Mouse (Mus musculus) T-cell, adult 2 months (primary cell): Measurements from ENCODE around the gene Reck.

Experiments
- DNase-seq: peaks from one replicate; pipeline ENCODE4 v3.0.0; 2022; ENCODE audit warnings: low spot score

Gene Reck

DNA sequence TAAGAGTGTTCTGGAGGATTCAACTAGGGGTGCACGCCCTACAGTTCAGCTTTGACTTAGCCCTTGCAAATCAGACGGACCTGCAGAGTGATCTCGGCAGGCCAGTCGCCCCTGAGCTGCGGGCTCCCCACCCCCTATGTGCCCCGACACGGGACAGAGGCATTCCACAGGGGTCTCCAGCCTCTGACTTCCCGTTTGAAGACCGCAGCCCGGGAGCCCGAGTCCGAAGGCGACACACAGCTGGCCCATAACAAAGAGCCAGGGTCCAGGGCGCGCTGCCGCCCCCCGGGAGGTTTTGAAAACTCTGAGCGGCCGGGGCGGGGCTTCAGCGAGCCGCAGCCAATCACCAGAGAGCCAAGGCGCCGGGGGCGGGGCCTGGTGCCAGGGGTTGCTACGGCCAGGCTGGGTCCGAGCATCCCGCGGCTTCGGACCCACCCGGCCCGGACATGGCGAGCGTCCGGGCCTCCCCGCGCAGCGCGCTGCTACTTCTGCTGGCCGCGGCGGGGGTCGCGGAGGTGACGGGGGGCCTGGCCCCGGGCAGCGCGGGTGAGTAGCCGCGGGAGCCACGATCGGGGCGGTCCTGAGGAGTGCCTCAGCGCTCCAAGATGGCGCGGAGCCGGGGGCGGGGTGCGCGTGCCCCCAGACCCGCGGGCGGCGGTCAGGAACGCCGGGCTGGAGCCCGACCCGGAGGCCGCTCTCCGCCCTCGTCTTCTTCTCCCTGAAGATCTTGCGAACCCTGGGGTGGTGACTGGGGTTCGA, at the start of gene Reck:
Gene Reck, plus strand, starts transcription at position 371 of the 759 bp plus-strand sequence.
- DNase-seq: peak; percentile 52

GRCm38 (mm10) chr4:43828806-43829205, 46.5 kb upstream of the Reck start:
- no peak for DNase-seq

DNA sequence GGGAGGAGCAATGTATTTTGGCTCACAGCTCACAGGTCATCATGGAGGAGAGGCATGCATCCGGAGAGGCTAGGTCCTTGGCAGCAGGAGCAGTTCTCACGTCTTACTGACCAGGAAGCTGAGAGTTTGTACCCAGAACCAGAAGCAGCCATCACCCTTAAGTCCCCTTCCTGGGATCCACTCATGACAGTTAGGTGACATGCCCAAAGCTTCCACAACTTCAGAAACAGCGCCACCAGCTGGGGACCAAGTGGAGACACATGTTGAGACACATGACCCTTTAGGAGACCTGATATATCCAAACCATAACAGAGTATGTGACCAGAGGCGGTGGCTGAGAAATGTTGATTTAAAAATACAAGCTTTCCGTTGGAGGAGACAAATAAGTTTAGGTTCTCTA, 43.3 kb upstream of the Reck start:
- no peak for DNase-seq

GRCm38 (mm10) chr4:43833752-43834151, 41.6 kb upstream of the Reck start:
- no peak for DNase-seq

DNA sequence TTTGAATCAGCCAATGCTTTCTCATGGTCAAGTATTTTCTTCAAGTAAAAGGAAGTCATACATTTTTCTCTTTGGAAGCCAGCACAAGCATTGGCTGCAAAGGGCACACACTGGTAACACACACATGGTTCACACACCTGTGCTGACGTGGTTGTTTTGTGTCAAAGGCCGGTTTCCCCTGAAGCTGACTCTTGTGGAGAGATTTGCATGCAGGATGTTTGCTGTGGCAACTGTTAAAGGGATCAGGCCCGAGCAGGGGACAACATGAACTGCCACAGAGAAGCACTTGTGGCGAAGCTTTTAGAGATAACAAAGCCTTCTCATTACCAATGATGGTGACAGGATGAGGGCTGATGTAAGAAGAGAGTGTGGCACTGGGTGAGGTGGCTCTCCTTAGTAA, 40.6 kb upstream of the Reck start:
- peak; percentile 20 for DNase-seq

DNA sequence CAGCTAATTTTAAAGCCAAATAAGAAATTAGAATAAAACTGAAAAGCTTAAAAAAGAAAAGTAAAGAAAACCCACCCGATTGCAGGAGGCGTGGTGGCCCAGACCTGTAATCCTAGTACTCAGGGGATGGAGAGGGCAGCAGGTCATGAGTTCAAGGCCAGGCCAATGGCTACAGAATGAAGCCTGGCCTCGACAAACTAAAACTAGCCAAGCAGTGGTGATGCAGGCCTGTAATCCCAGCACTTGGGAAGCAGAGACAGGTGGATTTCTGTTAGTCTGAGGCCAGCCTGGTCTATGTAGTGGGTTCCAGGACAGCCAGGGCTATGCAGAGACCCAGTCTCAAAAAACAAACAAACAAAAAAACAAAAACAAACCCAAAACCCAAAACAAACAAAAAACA, 37.0 kb upstream of the Reck start:
- no peak for DNase-seq

DNA sequence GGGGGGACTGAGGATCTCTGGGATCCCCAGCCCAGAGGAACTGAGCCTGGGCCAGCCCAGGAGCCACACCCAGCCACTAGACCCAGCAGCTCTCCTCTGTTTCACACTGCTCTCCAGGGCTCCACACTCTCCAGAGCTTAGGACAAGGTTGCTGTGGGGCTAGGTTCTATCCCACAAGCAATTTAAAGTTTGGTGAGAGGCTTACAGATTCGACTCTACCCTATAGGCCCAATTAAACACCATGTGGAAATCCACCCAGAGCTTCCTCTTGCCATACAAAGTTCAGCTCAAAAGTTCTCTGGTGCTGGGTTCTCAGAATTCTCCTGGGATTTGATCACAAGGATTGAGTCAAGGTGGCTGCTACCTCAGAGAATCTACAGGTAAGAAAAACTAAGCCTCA, 35.2 kb upstream of the Reck start, which contains the start of gene Olfr157:
Gene Olfr157, minus strand, starts transcription at position 101 of the 400 bp plus-strand sequence.
- DNase-seq: no peak

DNA sequence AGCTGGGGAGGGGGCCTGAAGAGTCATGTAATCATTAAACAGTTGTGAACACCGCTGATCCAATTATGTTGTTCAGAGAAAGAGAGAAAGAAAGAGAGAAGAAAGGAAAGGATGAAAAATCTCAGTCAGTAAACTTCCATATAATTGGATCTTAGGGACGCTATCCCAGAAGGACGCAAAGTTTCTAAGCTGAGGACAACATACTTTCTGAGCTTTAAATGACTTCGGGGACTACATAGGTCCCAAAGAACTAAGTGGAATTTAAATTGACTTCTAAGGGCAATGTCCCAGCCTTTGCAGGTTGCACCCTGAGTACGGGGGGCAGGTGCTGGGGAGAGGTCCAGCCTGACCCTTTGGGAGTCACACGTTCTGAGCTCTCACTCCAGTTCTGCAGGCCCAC, 24.1 kb upstream of the Reck start, which contains the start of gene Olfr155:
Gene Olfr155, plus strand, starts transcription at position 301 of the 400 bp plus-strand sequence.
- DNase-seq: no peak

DNA sequence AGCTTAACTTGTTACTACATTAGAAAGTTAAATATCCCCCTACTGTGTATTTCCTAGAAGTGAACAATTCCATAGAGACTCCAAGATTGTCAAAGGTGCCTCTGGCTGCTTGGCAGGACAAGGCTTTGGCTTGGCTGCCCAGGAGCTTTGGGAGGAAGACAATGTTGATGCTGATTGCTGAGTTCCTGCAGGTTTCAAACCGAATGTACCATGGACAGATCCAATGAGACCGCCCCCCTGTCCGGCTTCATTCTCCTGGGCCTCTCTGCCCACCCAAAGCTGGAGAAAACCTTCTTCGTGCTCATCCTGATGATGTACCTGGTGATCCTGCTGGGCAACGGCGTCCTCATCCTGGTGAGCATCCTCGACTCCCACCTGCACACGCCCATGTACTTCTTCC, 21.2 kb upstream of the Reck start:
- no peak for DNase-seq

GRCm38 (mm10) chr4:43859886-43860285, 15.4 kb upstream of the Reck start:
- no peak for DNase-seq

GRCm38 (mm10) chr4:43860744-43861519, 14.4 kb upstream of the Reck start:
- peak; percentile 48 for DNase-seq

DNA sequence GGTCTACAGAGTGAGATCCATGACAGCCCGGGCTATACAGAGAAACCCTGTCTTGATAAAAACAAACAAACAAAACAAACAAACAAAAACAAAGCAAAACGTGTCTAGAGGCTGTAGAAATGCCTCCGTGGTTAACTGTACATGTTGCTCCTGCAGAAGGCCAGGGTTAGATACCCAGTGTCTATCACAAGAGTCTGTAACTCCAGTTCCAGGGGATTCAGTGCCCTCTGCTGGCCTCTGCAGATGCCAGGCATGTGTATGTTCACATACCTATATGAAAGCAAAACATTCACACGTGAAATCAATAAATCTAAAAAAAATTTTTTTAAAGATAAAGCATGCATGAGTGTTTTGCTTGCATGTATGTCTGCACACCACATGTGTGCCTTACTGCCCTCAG, 12.0 kb upstream of the Reck start:
- no peak for DNase-seq

DNA sequence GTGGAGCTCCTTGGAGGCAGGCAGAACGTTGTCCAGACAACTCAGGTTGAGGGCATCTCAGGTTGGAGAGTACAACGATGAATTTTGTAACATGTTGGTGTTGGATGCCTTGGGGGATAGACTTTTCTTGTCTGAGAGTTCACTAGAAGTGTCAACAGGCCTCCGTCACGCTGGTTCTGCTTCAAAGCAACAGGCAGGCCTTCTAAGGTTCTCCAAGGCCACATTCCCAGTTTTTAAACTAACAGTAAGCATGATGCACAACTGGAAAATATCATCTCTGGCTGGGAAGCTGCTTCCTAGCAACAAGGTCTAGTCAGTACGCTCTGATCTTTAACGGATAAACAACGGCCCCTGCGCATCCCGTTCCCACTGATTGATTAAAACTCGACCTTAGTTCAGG, 5.5 kb upstream of the Reck start:
- DNase-seq: no peak

- DNase-seq: no peak
These were observed 829 bp upstream of the Reck start for GRCm38 (mm10) chr4:43874501-43874900.

DNA sequence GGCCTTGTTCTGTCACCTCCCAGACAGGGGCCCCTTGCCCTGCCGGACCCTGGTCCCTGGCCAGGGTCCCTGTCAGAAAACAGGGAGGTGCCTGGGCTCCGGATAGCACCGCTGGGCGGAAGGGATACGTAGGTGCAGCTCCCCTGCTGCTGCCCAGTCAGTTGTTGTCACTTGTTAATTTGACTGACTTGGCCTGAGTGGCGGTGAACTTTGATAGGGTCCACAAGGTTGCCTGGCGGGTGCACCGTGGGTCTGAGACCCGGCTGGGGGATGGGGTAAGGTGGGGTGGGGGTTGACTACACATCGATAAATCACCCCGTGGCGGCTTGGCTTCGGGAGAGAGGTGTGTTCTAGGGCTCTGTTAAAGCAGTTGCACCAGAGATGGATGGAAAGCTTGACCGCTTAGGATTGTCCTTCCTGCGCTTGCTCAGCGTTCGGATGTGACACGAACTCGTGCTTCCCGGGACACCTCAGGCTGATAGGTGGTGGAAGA, 635 bp downstream of the Reck start:
- DNase-seq: no peak

- DNase-seq: no peak
These were observed 1.9 kb downstream of the Reck start for GRCm38 (mm10) chr4:43877230-43877629.

GRCm38 (mm10) chr4:43878121-43878776, 2.9 kb downstream of the Reck start:
- DNase-seq: no peak

GRCm38 (mm10) chr4:43879566-43879965, 4.2 kb downstream of the Reck start:
- no peak for DNase-seq

DNA sequence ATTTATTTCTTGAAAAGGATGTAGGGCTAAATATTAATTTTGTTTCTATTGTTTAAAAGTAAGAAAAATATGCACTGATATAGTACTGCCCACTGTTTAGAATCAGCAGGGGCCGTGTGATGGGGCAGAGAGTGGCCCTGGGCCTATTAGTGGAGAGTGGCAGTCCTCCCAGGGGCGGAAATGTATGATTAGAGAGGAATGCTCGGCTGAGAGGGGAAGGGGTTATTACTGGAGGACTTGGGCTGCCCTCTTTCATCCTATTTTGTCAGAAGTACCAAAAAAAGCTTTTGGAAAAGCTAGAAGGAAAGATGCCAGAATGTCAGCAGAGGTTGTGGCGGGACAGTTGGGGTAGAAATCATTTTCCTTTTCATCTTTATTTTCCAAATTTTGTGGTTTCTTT, 8.9 kb downstream of the Reck start:
- DNase-seq: no peak

- no peak for DNase-seq
These were observed 15.9 kb downstream of the Reck start for GRCm38 (mm10) chr4:43891247-43891646.

DNA sequence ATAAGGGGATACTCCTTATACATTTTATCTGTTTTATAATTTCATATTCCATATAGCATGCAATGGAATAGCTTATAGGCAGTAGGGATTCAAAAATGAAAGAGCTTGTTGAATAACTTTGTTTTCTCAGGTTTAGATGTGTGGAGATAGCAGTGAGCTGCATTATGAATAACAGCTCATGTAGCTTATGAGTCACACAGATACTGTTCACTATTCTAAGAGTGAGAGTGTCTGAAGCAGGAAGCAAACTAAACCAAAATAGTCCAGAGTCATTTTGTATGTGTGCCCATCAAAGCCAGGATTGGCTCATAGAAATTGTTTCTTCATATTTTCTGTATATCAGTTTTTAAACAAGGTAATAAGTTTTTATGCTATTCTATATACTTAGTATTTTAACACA, 21.9 kb downstream of the Reck start:
- no peak for DNase-seq

DNA sequence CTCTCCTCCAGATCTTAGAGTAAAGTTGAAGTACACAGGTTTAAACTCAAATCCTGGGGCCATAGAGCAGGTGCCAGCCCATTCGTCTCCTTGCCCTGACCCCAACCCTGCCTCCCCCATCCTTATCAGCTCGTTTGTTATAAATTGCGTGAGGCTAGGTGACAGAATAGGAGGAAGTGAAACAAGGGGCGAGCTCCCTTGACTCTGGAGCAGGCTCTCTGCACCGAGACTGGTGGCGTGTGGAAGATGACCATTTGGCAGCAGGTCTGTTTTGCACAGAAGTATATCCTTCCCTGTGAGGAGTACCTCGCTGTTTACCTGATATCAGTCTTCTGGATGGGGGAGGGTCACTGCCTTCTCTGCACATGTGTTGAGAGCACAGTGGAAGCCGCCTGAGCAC, 23.9 kb downstream of the Reck start:
- DNase-seq: no peak

DNA sequence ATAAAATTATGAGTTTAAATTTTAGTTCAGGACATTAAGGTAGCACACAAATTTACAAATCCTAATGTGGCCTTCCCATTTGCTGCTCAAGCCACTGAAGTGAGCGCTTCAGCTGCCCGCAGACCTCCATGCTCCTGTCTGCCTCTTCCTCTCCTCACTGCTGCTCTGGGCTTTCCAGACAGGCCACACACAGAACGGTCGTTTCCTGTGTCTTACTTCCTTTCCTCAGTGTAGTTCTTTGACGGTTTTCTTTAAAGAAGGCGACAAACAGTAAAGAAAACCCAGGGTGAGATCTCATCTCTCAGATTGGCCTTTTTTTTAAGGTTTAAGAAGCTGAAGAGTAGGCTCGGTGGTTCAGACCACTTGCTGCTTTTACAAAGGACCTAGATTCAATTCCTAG, 28.4 kb downstream of the Reck start:
- peak; percentile 53 for DNase-seq
